Mouse (Mus musculus) midbrain, postnatal 0 days (tissue): Measurements from ENCODE around the gene Olfr1162. TPM values are rescaled to one million over a fixed set of nuclear protein-coding genes. Genes with fewer than 3 reads are reported as not detected.
"Not testable (repeated sequence)": the region's sequence is repeated elsewhere in the genome, so short reads cannot be mapped to it uniquely, and the experiment has no call there.

ENCODE experiments used
- ATAC-seq: fragments of 200-750 bp; cut with Nextera tagmentation; 2 replicates; pipeline ENCODE4 v1.8.0; 2017; ENCODE audit warnings: moderate number of reproducible peaks, mild to moderate bottlenecking, moderate TSS enrichment, moderate library complexity; ENCODE audit not compliant: low FRiP score
- DNase-seq: peaks from one replicate; pipeline ENCODE4 v3.0.0-alpha.2; 2015; ENCODE audit warnings: low spot score
- H3K27ac ChIP-seq: fragments of 300-500 bp; sonication (generic); 2 replicates; pipeline ENCODE4 v1.5.1; 2014; ENCODE audit warnings: low read depth, mild to moderate bottlenecking, low read length, mixed read lengths
- H3K27me3 ChIP-seq: fragments of 300-500 bp; sonication (generic); 2 replicates; pipeline ENCODE4 v1.6.1; 2014; ENCODE audit warnings: low read length, control low read depth, mixed read lengths; ENCODE audit not compliant: insufficient read depth
- H3K36me3 ChIP-seq: fragments of 300-500 bp; sonication (generic); 2 replicates; pipeline ENCODE4 v1.6.1; 2014; ENCODE audit warnings: low read length, control low read depth, mixed read lengths; ENCODE audit not compliant: insufficient read depth
- H3K4me1 ChIP-seq: fragments of 300-500 bp; sonication (generic); 2 replicates; pipeline ENCODE4 v1.6.1; 2014; ENCODE audit warnings: mild to moderate bottlenecking, control low read depth, antibody characterized with exemption, low read length, mixed read lengths; ENCODE audit not compliant: insufficient read depth
- H3K4me2 ChIP-seq: fragments of 300-500 bp; sonication (generic); 2 replicates; pipeline ENCODE4 v1.6.1; 2014; ENCODE audit warnings: low read depth, mild to moderate bottlenecking, low read length, mixed read lengths; ENCODE audit not compliant: poor library complexity, severe bottlenecking
- H3K4me3 ChIP-seq: fragments of 300-500 bp; sonication (generic); 2 replicates; pipeline ENCODE4 v1.5.1; 2014; ENCODE audit warnings: low read depth, mild to moderate bottlenecking, low read length, moderate library complexity
- H3K9ac ChIP-seq: fragments of 300-500 bp; sonication (generic); replicated peaks from 2 replicates; pipeline ENCODE4 v1.6.1; 2014; ENCODE audit warnings: mild to moderate bottlenecking, low read length, moderate library complexity, mixed read lengths; ENCODE audit not compliant: poor library complexity, severe bottlenecking
- H3K9me3 ChIP-seq: fragments of 300-500 bp; sonication (generic); 2 replicates; pipeline ENCODE4 v1.6.1; 2016; ENCODE audit warnings: low read length, control low read depth
- CTCF ChIP-seq: IDR thresholded peaks from 2 replicates; pipeline ENCODE4 v1.5.1; 2016; ENCODE audit warnings: antibody characterized with exemption, mild to moderate bottlenecking
- WGBS: fragments of 180-500 bp; shearing (Covaris S2); extraction: QIAGEN DNeasy Blood & Tissue Kit; methylation state at CpG from one replicate; pipeline ENCODE4 v1.1.7; 2014; 5-methylcytosine and 5-hydroxymethylcytosine counted together
- polyA plus RNA-seq: library from polyadenylated mRNA; unstranded; fragments of >200 nt; fragmentation: Nextera tagmentation; extraction: Ambion mirVana; gene quantifications from 2 replicates; pipeline ENCODE4 v1.2.1, GENCODE M21; 2015
- total RNA-seq: library from RNA; depleted of rRNA; stranded (reverse); fragments of >200 nt; gene quantifications from 2 replicates; pipeline ENCODE4 v1.2.3, GENCODE M21; 2014; rRNA removed

Gene Olfr1162
- total RNA-seq (not detected in 2 replicates), polyA plus RNA-seq (not detected in 2 replicates)

GRCm38 (mm10) chr2:88051029-88051428 is at the start of gene Olfr1162:
Gene Olfr1162, minus strand, starts transcription at chr2:88051129.
- H3K9ac ChIP-seq = no peak within 1 kb of the TSS
- DNase-seq = no peak
- no peaks in the 10 kb centered on the region for H3K27me3 ChIP-seq
- no peak within 1 kb of the TSS for H3K27ac ChIP-seq
- no peaks in the 10 kb centered on the region for H3K4me1 ChIP-seq
- H3K4me3 ChIP-seq = no peak within 1 kb of the TSS
- H3K9me3 ChIP-seq = no peaks in the 10 kb centered on the region
- no peak for TF ChIP-seq CTCF
- H3K36me3 ChIP-seq = no peaks in the 10 kb centered on the region
- H3K4me2 ChIP-seq = no peak within 1 kb of the TSS
- no peak for ATAC-seq
- 65% methylated on average over 1 of the region's 1 CpGs for WGBS

- Histone ChIP-seq H3K27ac (no peak within 1 kb of the TSS), H3K4me1 (no peaks in the 10 kb centered on the region), H3K9ac (no peak within 1 kb of the TSS), H3K4me2 (no peak within 1 kb of the TSS), H3K9me3 (no peaks in the 10 kb centered on the region), H3K4me3 (no peak within 1 kb of the TSS), H3K36me3 (no peaks in the 10 kb centered on the region), H3K27me3 (no peaks in the 10 kb centered on the region)
- 78% methylated on average over 4 of the region's 4 CpGs for WGBS
- ATAC-seq = no peak
- DNase-seq = no peak
- no peak for TF ChIP-seq CTCF
Observed at GRCm38 (mm10) chr2:88093866-88094265, 42.9 kb upstream of the Olfr1162 start, which contains the start of gene Olfr1164. Gene Olfr1164, minus strand, starts transcription at chr2:88093966.

- Histone ChIP-seq H3K4me1 (no peaks in the 10 kb centered on the region), H3K4me3 (no peak within 1 kb of the TSS)
Observed at GRCm38 (mm10) chr2:88071730-88072129, 20.8 kb upstream of the Olfr1162 start, which contains the start of gene Olfr1163. Gene Olfr1163, minus strand, starts transcription at chr2:88071830.

GRCm38 (mm10) chr2:88063587-88063986 is 12.7 kb upstream of the Olfr1162 start:
- H3K9ac ChIP-seq = no peak overlapping the region
- H3K27ac ChIP-seq = no peak overlapping the region
- H3K9me3 ChIP-seq = no peaks in the 10 kb centered on the region
- ATAC-seq (no peak), DNase-seq (no peak)
- H3K4me3 ChIP-seq = no peak overlapping the region
- H3K4me2 ChIP-seq = no peak overlapping the region
- no peaks in the 10 kb centered on the region for H3K4me1 ChIP-seq
- 68% methylated on average over 2 of the region's 2 CpGs for WGBS
- H3K27me3 ChIP-seq = no peaks in the 10 kb centered on the region
- TF ChIP-seq CTCF = no peak
- H3K36me3 ChIP-seq = no peaks in the 10 kb centered on the region

More at GRCm38 (mm10) chr2:88071730-88072129, 20.8 kb upstream of the Olfr1162 start, which contains the start of gene Olfr1163:
- Histone ChIP-seq H3K4me2 (no peak within 1 kb of the TSS), H3K9me3 (no peaks in the 10 kb centered on the region), H3K9ac (no peak within 1 kb of the TSS), H3K27me3 (no peaks in the 10 kb centered on the region), H3K27ac (no peak within 1 kb of the TSS), H3K36me3 (no peaks in the 10 kb centered on the region)
- DNase-seq (no peak), ATAC-seq (no peak)
- TF ChIP-seq CTCF = no peak

DNA sequence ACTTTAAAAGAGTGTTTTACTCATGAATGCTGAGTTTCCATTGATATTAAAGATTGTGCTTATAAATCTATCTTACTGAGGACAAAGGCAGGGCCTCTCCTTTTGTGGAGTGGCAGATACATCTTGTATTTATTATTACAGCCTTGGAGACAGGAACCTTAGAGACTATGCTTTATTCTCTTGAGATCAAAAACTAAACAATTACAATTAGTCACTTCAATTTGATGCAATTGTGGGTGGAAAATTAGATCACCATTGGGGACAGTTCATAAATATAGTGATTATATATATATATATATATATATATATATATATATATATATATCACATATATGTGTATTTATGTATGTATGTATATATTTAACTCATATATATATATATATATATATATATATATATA is 13.3 kb downstream of the Olfr1162 start, which contains the start of gene Olfr73:
Olfr73 (minus strand) TSS at position 101 of the 400 bp plus-strand sequence.
- no peaks in the 10 kb centered on the region for H3K9me3 ChIP-seq
- no peak for ATAC-seq
- TF ChIP-seq CTCF = no peak

DNA sequence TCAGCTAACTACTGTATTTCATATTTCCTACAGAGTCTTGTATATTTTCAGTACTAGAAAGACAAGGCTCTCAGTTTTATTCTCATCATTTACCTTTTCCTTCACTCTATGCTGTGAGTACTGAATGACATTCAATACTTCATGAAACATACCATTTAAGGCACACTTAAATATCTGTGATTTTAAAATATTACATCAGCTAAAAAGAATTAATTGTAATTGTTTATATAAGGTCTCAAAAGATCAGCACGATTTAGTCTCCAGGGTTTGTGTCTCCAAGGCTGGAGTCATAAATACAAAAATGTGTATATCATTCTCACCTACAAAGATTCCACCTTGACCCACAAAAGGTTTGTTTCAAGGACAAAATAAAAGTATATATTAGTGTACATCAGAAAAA is 28.5 kb downstream of the Olfr1162 start, which contains the start of gene Olfr1161:
Olfr1161 (plus strand) TSS at position 301 of the 400 bp plus-strand sequence.
- H3K9ac ChIP-seq, H3K4me2 ChIP-seq, H3K4me1 ChIP-seq, ATAC-seq, H3K27me3 ChIP-seq, H3K9me3 ChIP-seq, H3K4me3 ChIP-seq, DNase-seq, H3K36me3 ChIP-seq, H3K27ac ChIP-seq: not testable (repeated sequence)
- WGBS = 87% methylated on average over 1 of the region's 1 CpGs

More for the DNA sequence above, 13.3 kb downstream of the Olfr1162 start, which contains the start of gene Olfr73:
- Histone ChIP-seq H3K4me3 (no peak within 1 kb of the TSS), H3K36me3 (no peaks in the 10 kb centered on the region), H3K9ac (no peak within 1 kb of the TSS), H3K4me2 (no peak within 1 kb of the TSS), H3K4me1 (no peaks in the 10 kb centered on the region), H3K27ac (no peak within 1 kb of the TSS), H3K27me3 (no peaks in the 10 kb centered on the region)
- DNase-seq = no peak
